Mouse (Mus musculus) A20 (cell line): Measurements from ENCODE around the gene C530025M09Rik.

ENCODE experiments used
- DNase-seq: peaks from one replicate; pipeline ENCODE4 v3.0.0-alpha.2; 2011; ENCODE audit warnings: low read depth, low spot score

The C530025M09Rik gene

GRCm38 (mm10) chr2:149830536-149831458 lies at the start of gene C530025M09Rik:
C530025M09Rik (minus strand) TSS chr2:149831213.
- DNase-seq = no peak

GRCm38 (mm10) chr2:149877954-149878353 lies 46.9 kb upstream of the C530025M09Rik start:
- no peak for DNase-seq

GRCm38 (mm10) chr2:149873346-149873745 lies 42.3 kb upstream of the C530025M09Rik start:
- DNase-seq = no peak

GRCm38 (mm10) chr2:149872496-149872895 lies 41.5 kb upstream of the C530025M09Rik start:
- DNase-seq = no peak

DNA sequence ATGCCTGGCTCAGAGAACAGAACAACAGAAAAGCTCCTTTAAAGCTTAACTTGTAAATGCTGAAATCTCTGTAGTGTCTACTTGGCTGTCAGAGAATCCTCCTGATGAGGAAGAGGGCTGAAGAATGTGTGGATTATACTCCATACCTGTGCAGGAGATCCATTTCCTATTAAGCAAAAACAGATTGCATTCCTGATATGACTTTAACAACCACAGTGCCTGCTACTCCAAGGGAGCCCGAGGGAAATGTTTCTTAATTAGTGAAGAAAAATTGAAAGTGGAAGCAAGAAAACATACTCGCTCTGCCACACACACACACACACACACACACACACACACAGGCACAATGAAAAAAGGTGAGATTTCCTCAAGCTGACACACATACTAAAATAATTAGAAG lies 39.5 kb upstream of the C530025M09Rik start:
- DNase-seq = no peak

DNA sequence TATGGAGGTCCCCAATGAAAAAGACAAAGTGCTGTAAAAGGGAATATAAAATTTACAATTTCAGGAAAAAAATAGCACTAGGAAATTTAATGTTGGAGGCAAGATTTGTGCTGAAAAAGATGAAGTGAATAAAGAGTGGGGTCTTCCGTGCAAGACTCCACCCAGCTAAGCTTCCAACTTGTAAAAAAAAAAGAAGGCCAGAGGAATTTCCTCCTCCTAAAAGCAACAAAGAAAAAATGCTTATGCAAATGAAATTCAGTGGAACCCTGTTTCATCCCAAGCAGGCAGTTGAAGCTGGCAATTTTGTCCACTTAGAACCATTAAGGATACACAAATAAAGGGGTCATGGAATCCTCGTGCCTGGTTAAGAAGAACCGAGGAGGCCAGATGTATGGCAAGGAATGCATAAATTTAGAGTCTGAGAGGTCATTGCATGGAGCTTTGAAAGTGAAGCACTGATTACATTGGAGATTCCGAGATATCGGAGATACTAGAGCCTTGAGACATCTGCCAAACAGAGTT lies 35.0 kb upstream of the C530025M09Rik start:
- no peak for DNase-seq

DNA sequence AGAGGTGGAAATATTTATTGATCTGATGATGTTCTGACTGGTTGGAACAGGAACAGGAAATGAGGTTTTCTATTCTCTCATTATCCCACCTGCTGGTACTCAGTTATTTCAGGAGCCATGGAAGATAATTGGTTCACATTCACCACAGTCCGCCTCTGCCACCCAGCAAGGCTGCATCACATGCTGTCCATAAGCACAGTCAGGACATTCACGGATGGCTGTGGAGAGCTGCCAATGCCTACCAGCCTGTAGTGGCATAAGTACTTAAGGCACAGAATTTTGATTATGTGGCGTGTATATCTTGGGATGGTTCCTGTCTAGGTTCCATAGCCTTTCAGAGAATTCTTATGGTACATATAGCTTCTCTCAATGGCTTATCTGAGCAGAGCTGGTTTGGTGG lies 30.0 kb upstream of the C530025M09Rik start:
- DNase-seq = no peak

DNA sequence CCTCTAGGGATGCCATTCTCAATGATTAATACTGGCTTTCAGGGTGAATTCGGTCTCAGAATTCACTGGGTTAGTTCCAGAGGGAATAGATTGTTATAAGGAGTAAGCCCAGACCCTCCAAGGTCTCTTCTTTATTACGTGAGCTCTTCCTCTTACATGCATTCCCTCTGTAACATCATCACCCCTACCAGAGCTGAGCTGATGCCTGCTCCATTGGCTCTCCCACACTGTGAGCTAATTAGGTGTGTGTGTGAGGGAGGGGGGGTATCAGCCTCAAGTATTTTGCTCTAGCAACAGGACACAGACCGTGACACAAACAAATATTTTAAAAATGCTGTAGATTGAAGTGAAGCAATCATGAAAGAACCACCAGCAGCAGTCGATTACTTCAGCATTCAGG lies 17.8 kb upstream of the C530025M09Rik start:
- no peak for DNase-seq

DNA sequence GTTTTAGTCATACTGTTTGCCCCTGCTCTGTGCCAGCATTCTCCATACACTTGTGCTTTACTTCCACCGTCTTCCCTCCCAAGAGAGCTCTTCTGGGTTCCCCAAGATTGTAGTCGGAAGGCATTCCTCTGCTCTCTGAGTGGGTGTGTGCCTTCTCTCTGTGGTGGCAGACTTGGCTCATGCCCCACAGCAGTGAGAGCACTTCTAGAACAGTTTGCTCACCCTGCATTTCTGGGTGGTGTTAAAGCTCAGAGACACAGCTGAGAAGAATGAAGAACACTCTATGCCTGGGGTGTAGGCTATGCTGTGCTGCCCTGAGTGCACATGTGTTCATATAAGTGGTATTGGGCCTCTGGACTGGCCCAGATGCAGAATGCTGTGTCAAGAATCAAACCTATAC lies 13.6 kb upstream of the C530025M09Rik start:
- DNase-seq = no peak

GRCm38 (mm10) chr2:149839666-149840065 lies 8.7 kb upstream of the C530025M09Rik start:
- DNase-seq = no peak

DNA sequence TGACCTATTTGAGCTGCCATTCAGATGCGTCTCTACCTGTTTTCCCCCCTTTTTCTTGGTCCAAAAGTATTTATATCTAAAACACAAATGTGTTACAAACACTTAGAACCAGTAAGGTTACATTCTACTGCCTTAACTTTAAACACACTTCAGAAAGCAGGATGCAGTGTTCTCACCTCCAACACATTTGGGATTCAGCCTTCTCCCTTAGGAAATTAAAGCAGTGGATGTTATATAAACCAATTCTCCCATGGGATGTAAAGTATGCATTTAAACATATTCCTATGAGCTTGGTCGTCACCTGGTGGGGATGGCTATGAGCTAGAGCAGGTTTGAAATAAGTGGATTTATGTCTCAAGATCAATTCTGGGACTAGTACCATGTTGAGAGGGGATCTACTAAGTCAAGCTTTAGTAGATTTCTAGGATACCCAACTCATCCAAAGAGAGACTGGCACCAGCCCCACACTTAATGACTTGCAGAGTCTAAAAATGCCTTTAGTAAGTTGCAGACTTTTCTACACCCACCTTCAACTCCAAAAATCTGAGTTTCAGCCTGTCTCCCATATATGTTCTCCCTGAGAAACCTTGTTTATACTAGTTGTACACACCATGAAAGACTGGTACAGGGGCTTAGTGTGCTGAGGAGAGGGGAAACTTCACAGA lies 5.6 kb upstream of the C530025M09Rik start:
- DNase-seq = no peak

DNA sequence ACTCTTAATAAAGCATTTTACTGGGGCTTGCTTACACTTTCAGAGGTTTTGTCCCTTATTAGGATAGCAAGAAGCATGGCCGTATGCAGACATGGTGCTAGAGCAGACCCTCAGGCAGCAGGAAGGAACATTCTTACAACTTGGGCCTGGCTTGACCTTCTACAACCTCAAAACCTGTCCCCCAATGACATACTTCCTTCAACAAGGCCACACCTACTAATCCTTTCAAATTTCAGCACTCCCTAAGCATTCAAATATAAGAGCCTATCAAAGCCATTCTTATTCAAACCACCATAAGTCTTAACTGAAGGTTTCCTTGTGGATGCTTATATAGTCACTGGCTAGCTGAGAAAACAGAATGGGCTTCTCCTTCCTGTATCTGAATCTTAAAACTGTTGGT lies 4.1 kb upstream of the C530025M09Rik start:
- DNase-seq = no peak

- no peak for DNase-seq
These were observed 1.3 kb upstream of the C530025M09Rik start for GRCm38 (mm10) chr2:149832301-149832700.

GRCm38 (mm10) chr2:149831459-149832245 lies 639 bp upstream of the C530025M09Rik start:
- DNase-seq = no peak

GRCm38 (mm10) chr2:149829955-149830535 lies 968 bp downstream of the C530025M09Rik start:
- DNase-seq = no peak

- DNase-seq = no peak
These were observed 2.1 kb downstream of the C530025M09Rik start, which contains the start of gene Syndig1 for GRCm38 (mm10) chr2:149828911-149829310. Syndig1 (plus strand) TSS chr2:149829211.

- no peak for DNase-seq
These were observed 10.8 kb downstream of the C530025M09Rik start for GRCm38 (mm10) chr2:149820201-149820600.

DNA sequence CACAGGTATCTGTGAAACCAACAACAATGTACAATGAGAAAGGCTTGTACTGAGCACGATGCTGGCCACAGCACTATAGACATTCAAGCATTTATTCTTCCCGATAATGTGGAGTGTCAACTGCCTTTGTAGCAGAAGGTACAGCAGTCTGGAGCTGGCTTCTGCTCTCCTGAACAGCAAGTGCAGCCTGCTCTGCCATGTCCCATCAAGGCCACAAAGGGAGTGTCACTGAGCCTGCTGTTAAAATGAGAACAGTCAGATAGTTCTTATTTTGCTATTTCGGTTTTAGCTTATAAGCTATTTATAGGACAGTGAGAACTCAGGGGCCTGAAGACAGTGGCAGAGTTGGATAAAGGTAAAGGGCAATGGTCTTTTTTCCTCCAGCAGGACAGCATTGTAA lies 11.3 kb downstream of the C530025M09Rik start:
- no peak for DNase-seq

DNA sequence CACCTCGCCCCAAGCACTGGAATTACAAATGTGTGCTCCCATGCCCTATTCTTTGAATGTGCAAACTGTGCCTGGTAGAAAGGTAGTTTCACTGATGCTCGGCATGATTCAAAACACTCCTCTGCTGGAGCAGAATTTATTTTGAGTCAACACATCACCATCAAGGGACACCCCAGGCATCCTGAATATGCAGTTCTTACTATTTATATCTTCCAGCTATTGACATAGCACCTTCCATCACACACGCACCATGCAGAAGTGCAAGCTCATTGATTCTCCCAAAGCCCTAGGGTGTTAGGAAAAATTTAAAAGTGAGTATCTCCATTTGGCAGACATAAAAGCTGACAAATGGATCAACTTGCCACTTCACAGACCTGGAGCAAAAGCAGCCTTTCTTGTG lies 12.6 kb downstream of the C530025M09Rik start:
- DNase-seq = no peak

GRCm38 (mm10) chr2:149812899-149813298 lies 18.1 kb downstream of the C530025M09Rik start:
- no peak for DNase-seq

DNA sequence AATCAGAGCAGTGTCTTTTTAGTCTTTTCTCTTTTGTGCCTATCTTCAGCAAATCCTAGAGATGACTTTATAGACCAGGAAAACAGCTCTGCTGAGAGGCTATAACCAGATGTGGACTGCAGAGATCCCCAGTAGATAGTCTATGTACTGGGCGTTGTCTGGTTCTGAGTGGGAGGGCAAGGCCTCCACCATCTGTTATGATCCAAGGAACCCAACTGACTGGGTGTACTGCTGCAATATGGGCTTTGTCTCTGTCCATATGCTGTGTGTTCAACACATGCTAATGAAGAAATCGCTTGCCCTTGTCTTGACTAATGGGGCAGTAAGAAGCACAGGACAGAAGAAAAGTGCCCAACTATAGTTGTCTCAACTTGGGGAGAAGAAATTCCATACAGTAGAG lies 25.8 kb downstream of the C530025M09Rik start:
- DNase-seq = no peak
